Mouse (Mus musculus) ES-E14 (cell line): Measurements from ENCODE around the gene Pde4d.

ENCODE experiments used
- CHD2 ChIP-seq: IDR thresholded peaks from 2 replicates; pipeline ENCODE4 v1.6.1; 2014; ENCODE audit warnings: mild to moderate bottlenecking, low read depth, low read length, inconsistent platforms
- HCFC1 ChIP-seq: IDR thresholded peaks from 2 replicates; pipeline ENCODE4 v1.6.1; 2012; ENCODE audit warnings: low read length, inconsistent platforms, borderline replicate concordance; ENCODE audit not compliant: insufficient read depth
- MAFK ChIP-seq: IDR thresholded peaks from 2 replicates; pipeline ENCODE4 v1.6.1; 2014; ENCODE audit warnings: mild to moderate bottlenecking, low read depth, low read length, inconsistent platforms; ENCODE audit not compliant: insufficient read depth
- ZC3H11A ChIP-seq: IDR thresholded peaks from 2 replicates; pipeline ENCODE4 v1.6.1; 2012; ENCODE audit warnings: low read depth, mild to moderate bottlenecking, inconsistent platforms, low read length, borderline replicate concordance
- ZNF384 ChIP-seq: IDR thresholded peaks from 2 replicates; pipeline ENCODE4 v1.6.1; 2012; ENCODE audit warnings: low read depth, low read length, inconsistent platforms

DNA sequence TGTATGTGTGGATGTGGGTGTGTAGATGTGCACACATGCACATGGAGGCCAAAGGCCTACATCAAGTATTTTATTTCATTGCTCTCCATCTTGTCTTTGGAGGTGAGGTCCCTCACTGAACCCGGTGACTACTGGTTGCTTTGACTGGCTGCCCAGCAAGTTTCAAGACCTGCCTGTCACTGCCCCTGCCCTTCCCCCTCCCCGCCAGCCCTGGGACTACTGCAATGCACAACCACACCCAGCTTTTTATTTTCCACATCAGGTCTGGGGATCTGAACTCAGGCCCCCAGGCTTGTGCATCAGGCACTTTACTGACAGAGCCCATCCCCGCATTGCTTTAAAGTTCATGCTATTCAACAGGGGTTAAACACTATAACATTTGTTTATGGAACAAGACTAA, 1198.6 kb downstream of the Pde4d start:
- TF ChIP-seq ZNF384: no peak
- TF ChIP-seq CHD2: no peak
- TF ChIP-seq HCFC1: no peak
- no peak for TF ChIP-seq MAFK
- no peak for TF ChIP-seq ZC3H11A
